ENCODE assay signal across 13 mouse cellular contexts in the genomic region with DNA sequence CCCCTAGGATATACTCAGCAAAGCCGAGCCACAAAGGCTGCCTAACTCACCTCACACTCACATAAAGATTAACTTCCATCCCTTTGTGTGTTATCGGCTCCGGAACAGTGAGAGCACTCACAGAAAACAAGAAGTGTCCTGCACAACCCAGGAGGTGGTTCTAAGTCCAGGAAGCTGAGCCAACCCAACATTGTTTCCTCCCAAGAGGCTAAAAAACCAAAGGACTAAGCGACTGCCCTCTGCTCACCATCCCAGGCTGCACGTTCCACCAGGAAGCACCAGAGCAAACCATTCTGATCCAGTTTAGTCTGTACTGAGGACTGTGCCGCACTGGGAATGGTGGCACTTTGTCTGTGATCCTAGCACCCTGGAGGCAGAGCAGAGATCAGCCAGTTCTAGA. TPM values are rescaled to one million over a fixed set of nuclear protein-coding genes. Genes with fewer than 3 reads are reported as not detected.
DNase-seq lines count a peak whose midpoint lies in the region; ATAC-seq and TF ChIP-seq lines count a peak whose summit lies in the region.
"Had no signal": no experiment of that assay in that cellular context is flagged by ENCODE, and none has a peak within 500 bp of the region (broad histone marks: within the 10 kb centered on the region; RNA-seq: fewer than 3 reads in every experiment).

No protein-coding gene starts in this region.

- H3K4me2 ChIP-seq in kidney, embryonic 16.5 days (replicated peaks; ENCODE audit: low read depth, low read length): no peak overlapping the region
- peak overlapping the region; percentile 32 for H3K4me2 ChIP-seq in hindbrain, embryonic 16.5 days (ENCODE audit: low read length)
- H3K4me2 ChIP-seq in neural tube, embryonic 14.5 days (ENCODE audit: low read depth, low read length): peak overlapping the region; percentile 7; the same call in 1 of the 2 replicates
- H3K4me2 ChIP-seq in intestine, embryonic 16.5 days (ENCODE audit: low read depth, low read length): no peak overlapping the region
- H3K4me2 ChIP-seq: liver, embryonic 13.5 days had no signal

- no peaks in the 10 kb centered on the region for H3K27me3 ChIP-seq in kidney, embryonic 16.5 days (ENCODE audit: insufficient read depth, low read length)
- no peaks in the 10 kb centered on the region for H3K27me3 ChIP-seq in hindbrain, embryonic 16.5 days (replicated peaks; ENCODE audit: control insufficient read depth, insufficient read depth, low read length)
- no peaks in the 10 kb centered on the region for H3K27me3 ChIP-seq in neural tube, embryonic 14.5 days (ENCODE audit: control insufficient read depth, insufficient read depth, low read length)
- H3K27me3 ChIP-seq in intestine, embryonic 16.5 days (replicated peaks; ENCODE audit: control insufficient read depth, insufficient read depth, low read length): no peaks in the 10 kb centered on the region

- peak overlapping the region; percentile 94 for H3K27ac ChIP-seq in gastrocnemius, adult 2 months
- H3K27ac ChIP-seq in kidney, embryonic 16.5 days (ENCODE audit: low read length): peak overlapping the region; percentile 40; the same call in 1 of the 2 replicates
- H3K27ac ChIP-seq in hindbrain, embryonic 16.5 days (ENCODE audit: low read depth, low read length): no peak overlapping the region
- no peak overlapping the region for H3K27ac ChIP-seq in neural tube, embryonic 14.5 days (ENCODE audit: low read depth, low read length)
- no peak overlapping the region for H3K27ac ChIP-seq in intestine, embryonic 16.5 days (ENCODE audit: low read length)
- H3K27ac ChIP-seq: liver, embryonic 13.5 days had no signal

- 0 out of 2 replicates have a peak overlapping the region, but pooled peaks have one; percentile 2 for H3K9ac ChIP-seq in kidney, embryonic 16.5 days (replicated peaks; ENCODE audit: low read length)
- H3K9ac ChIP-seq in hindbrain, embryonic 16.5 days (ENCODE audit: low read depth, low read length): no peak overlapping the region
- peak overlapping the region; percentile 25; the same call in 1 of the 2 replicates for H3K9ac ChIP-seq in neural tube, embryonic 14.5 days (replicated peaks; ENCODE audit: low read depth, low read length)
- no peak overlapping the region for H3K9ac ChIP-seq in intestine, embryonic 16.5 days (ENCODE audit: low read depth, low read length)
- H3K9ac ChIP-seq: liver, embryonic 13.5 days had no signal

- H3K4me1 ChIP-seq in kidney, embryonic 16.5 days (ENCODE audit: insufficient read depth, low read length): peaks cover 31% of the 10 kb centered on the region
- H3K4me1 ChIP-seq in hindbrain, embryonic 16.5 days (ENCODE audit: control insufficient read depth, insufficient read depth, low read depth, low read length): peaks cover 40% of the 10 kb centered on the region
- H3K4me1 ChIP-seq in neural tube, embryonic 14.5 days (ENCODE audit: control insufficient read depth, insufficient read depth, low read length): peaks cover 43% of the 10 kb centered on the region
- H3K4me1 ChIP-seq in intestine, embryonic 16.5 days (ENCODE audit: control insufficient read depth, insufficient read depth, low read length): peaks cover 26% of the 10 kb centered on the region

- intact Hi-C loops in gastrocnemius, adult 2 months (cut with DNase I): no loop called here

- no peaks in the 10 kb centered on the region for H3K36me3 ChIP-seq in kidney, embryonic 16.5 days (ENCODE audit: insufficient read depth, low read length)
- no peaks in the 10 kb centered on the region for H3K36me3 ChIP-seq in hindbrain, embryonic 16.5 days (ENCODE audit: control insufficient read depth, insufficient read depth, low read length)
- peaks cover 21% of the 10 kb centered on the region for H3K36me3 ChIP-seq in neural tube, embryonic 14.5 days (ENCODE audit: control insufficient read depth, insufficient read depth, low read length)
- H3K36me3 ChIP-seq in intestine, embryonic 16.5 days (ENCODE audit: control insufficient read depth, insufficient read depth, low read length): no peaks in the 10 kb centered on the region
- H3K36me3 ChIP-seq: liver, embryonic 13.5 days had no signal

- H3K9me3 ChIP-seq in kidney, embryonic 16.5 days (ENCODE audit: low read length): no peaks in the 10 kb centered on the region
- no peaks in the 10 kb centered on the region for H3K9me3 ChIP-seq in hindbrain, embryonic 16.5 days (ENCODE audit: control insufficient read depth, low read length)
- no peaks in the 10 kb centered on the region for H3K9me3 ChIP-seq in neural tube, embryonic 14.5 days (ENCODE audit: control insufficient read depth, low read length)
- H3K9me3 ChIP-seq in intestine, embryonic 16.5 days (ENCODE audit: control insufficient read depth, low read length): no peaks in the 10 kb centered on the region

- TF ChIP-seq CTCF in gastrocnemius, adult 2 months (IDR thresholded peaks at IDR 0.05): no peak

- WGBS in kidney, embryonic 16.5 days: 67% methylated on average over 6 of the region's 6 CpGs
- WGBS in hindbrain, embryonic 16.5 days: 59% methylated on average over 6 of the region's 6 CpGs
- 74% methylated on average over 6 of the region's 6 CpGs for WGBS in neural tube, embryonic 14.5 days
- 69% methylated on average over 6 of the region's 6 CpGs for WGBS in intestine, embryonic 16.5 days

- H3K4me3 ChIP-seq in gastrocnemius, adult 2 months: peak overlapping the region; percentile 85
- no peak overlapping the region for H3K4me3 ChIP-seq in kidney, embryonic 16.5 days (ENCODE audit: low read length)
- H3K4me3 ChIP-seq in hindbrain, embryonic 16.5 days (ENCODE audit: low read length): no peak overlapping the region
- H3K4me3 ChIP-seq in neural tube, embryonic 14.5 days (ENCODE audit: low read depth, low read length): no peak overlapping the region
- no peak overlapping the region for H3K4me3 ChIP-seq in intestine, embryonic 16.5 days (ENCODE audit: low read length)
- H3K4me3 ChIP-seq: erythroblast, embryonic 14.5 days; liver, embryonic 13.5 days had no signal

- no peak for ATAC-seq in kidney, embryonic 16.5 days (ENCODE audit: low FRiP score, low TSS enrichment)
- no peak for ATAC-seq in hindbrain, embryonic 16.5 days
- ATAC-seq in neural tube, embryonic 14.5 days (ENCODE audit: low read depth): no peak
- no peak for ATAC-seq in intestine, embryonic 16.5 days
- no peak for ATAC-seq in erythroblast, adult 5-6 weeks (replicated peaks; ENCODE audit: low FRiP score, poor library complexity, severe bottlenecking)

- DNase-seq in gastrocnemius, adult 2 months: no peak
- DNase-seq in gastrocnemius, postnatal 4 days (ENCODE audit: low spot score in 2 of 2): no peak
- no peak for DNase-seq in kidney, postnatal 4 days
- DNase-seq: adrenal gland, postnatal 36 days; cerebellum, adult 9-11 months; liver, embryonic 13.5 days; lung, postnatal 4 days had no signal

RNA-seq across cellular contexts. Expression of a gene that starts 4.4 kb away (rescaled TPM):
- 10 to 100 TPM; 76.3 to 92.0 TPM for total RNA-seq in gastrocnemius, adult 2 months (2021)
- 10 to 100 TPM; 36.8 to 41.4 TPM for total RNA-seq in gastrocnemius, postnatal 4 days (2021)
- 30.7 and 41.0 TPM in 2 replicates for polyA plus RNA-seq in kidney, embryonic 16.5 days (2015; fragmentation: Nextera tagmentation; extraction: Ambion mirVana)
- polyA plus RNA-seq in hindbrain, embryonic 16.5 days (2015; fragmentation: Nextera tagmentation; extraction: Ambion mirVana): 12.8 and 23.0 TPM in 2 replicates
- 29.0 and 34.1 TPM in 2 replicates for polyA plus RNA-seq in neural tube, embryonic 14.5 days (2014; fragmentation: Nextera tagmentation; extraction: Ambion mirVana)
- polyA plus RNA-seq in intestine, embryonic 16.5 days (2015; fragmentation: Nextera tagmentation; extraction: Ambion mirVana): 13.0 and 18.0 TPM in 2 replicates
- total RNA-seq in erythroblast, adult 5-6 weeks (2015; ENCODE audit: low replicate concordance): not detected in 2 replicates
- 0.17 and 0.42 TPM in 2 replicates for total RNA-seq in erythroblast, adult 5-6 weeks (2017; ENCODE audit: low replicate concordance)

RNA-seq across cellular contexts. Expression of a gene that starts 25.2 kb away (rescaled TPM):
- 1 to 10 TPM; 2.1 to 3.0 TPM for total RNA-seq in gastrocnemius, adult 2 months (2021)
- 10 to 100 TPM in 1 of 2 experiments, 1 to 10 TPM in 1; 9.2 to 12.9 TPM for total RNA-seq in gastrocnemius, postnatal 4 days (2021)
- polyA plus RNA-seq in kidney, embryonic 16.5 days (2015; fragmentation: Nextera tagmentation; extraction: Ambion mirVana): 46.9 and 52.3 TPM in 2 replicates
- polyA plus RNA-seq in hindbrain, embryonic 16.5 days (2015; fragmentation: Nextera tagmentation; extraction: Ambion mirVana): 45.6 and 45.7 TPM in 2 replicates
- polyA plus RNA-seq in neural tube, embryonic 14.5 days (2014; fragmentation: Nextera tagmentation; extraction: Ambion mirVana): 28.4 and 33.4 TPM in 2 replicates
- polyA plus RNA-seq in intestine, embryonic 16.5 days (2015; fragmentation: Nextera tagmentation; extraction: Ambion mirVana): 49.6 and 51.5 TPM in 2 replicates
- 3.1 TPM in 1 of 2 replicates, not detected in the other for total RNA-seq in erythroblast, adult 5-6 weeks (2015; ENCODE audit: low replicate concordance)
- total RNA-seq in erythroblast, adult 5-6 weeks (2017; ENCODE audit: low replicate concordance): 0.42 and 3.2 TPM in 2 replicates
- polyA plus RNA-seq: erythroblast, embryonic 14.5 days had no signal

RNA-seq across cellular contexts. Expression of a gene that starts 30.5 kb away (rescaled TPM):
- total RNA-seq in gastrocnemius, adult 2 months (2021): 1 to 10 TPM; 1.6 to 2.5 TPM
- 10 to 100 TPM; 13.5 to 18.3 TPM for total RNA-seq in gastrocnemius, postnatal 4 days (2021)
- 103 and 112 TPM in 2 replicates for polyA plus RNA-seq in kidney, embryonic 16.5 days (2015; fragmentation: Nextera tagmentation; extraction: Ambion mirVana)
- polyA plus RNA-seq in hindbrain, embryonic 16.5 days (2015; fragmentation: Nextera tagmentation; extraction: Ambion mirVana): 22.9 and 23.2 TPM in 2 replicates
- polyA plus RNA-seq in neural tube, embryonic 14.5 days (2014; fragmentation: Nextera tagmentation; extraction: Ambion mirVana): 10.8 and 16.3 TPM in 2 replicates
- 92.1 and 97.1 TPM in 2 replicates for polyA plus RNA-seq in intestine, embryonic 16.5 days (2015; fragmentation: Nextera tagmentation; extraction: Ambion mirVana)
- 10.0 and 15.9 TPM in 2 replicates for total RNA-seq in erythroblast, adult 5-6 weeks (2015; ENCODE audit: low replicate concordance)
- 4.2 and 5.2 TPM in 2 replicates for total RNA-seq in erythroblast, adult 5-6 weeks (2017; ENCODE audit: low replicate concordance)

RNA-seq across cellular contexts. Expression of a gene that starts 48.2 kb away (rescaled TPM):
- total RNA-seq in gastrocnemius, adult 2 months (2021): under 1 TPM; 0.67 to 0.92 TPM
- 1 to 10 TPM; 3.0 to 4.5 TPM for total RNA-seq in gastrocnemius, postnatal 4 days (2021)
- 6.5 and 7.1 TPM in 2 replicates for polyA plus RNA-seq in kidney, embryonic 16.5 days (2015; fragmentation: Nextera tagmentation; extraction: Ambion mirVana)
- polyA plus RNA-seq in hindbrain, embryonic 16.5 days (2015; fragmentation: Nextera tagmentation; extraction: Ambion mirVana): 4.0 and 4.2 TPM in 2 replicates
- 2.8 and 3.1 TPM in 2 replicates for polyA plus RNA-seq in neural tube, embryonic 14.5 days (2014; fragmentation: Nextera tagmentation; extraction: Ambion mirVana)
- polyA plus RNA-seq in intestine, embryonic 16.5 days (2015; fragmentation: Nextera tagmentation; extraction: Ambion mirVana): 12.1 and 15.1 TPM in 2 replicates
- total RNA-seq in erythroblast, adult 5-6 weeks (2015; ENCODE audit: low replicate concordance): 9.6 and 13.2 TPM in 2 replicates
- total RNA-seq in erythroblast, adult 5-6 weeks (2017; ENCODE audit: low replicate concordance): 4.3 and 5.0 TPM in 2 replicates

RNA-seq across cellular contexts. Expression of a gene that starts 58.4 kb away (rescaled TPM):
- total RNA-seq in gastrocnemius, adult 2 months (2021): 10 to 100 TPM; 54.1 to 73.2 TPM
- total RNA-seq in gastrocnemius, postnatal 4 days (2021): 10 to 100 TPM; 62.3 to 63.3 TPM
- 216 and 238 TPM in 2 replicates for polyA plus RNA-seq in kidney, embryonic 16.5 days (2015; fragmentation: Nextera tagmentation; extraction: Ambion mirVana)
- 188 and 195 TPM in 2 replicates for polyA plus RNA-seq in hindbrain, embryonic 16.5 days (2015; fragmentation: Nextera tagmentation; extraction: Ambion mirVana)
- 177 and 192 TPM in 2 replicates for polyA plus RNA-seq in neural tube, embryonic 14.5 days (2014; fragmentation: Nextera tagmentation; extraction: Ambion mirVana)
- 242 and 260 TPM in 2 replicates for polyA plus RNA-seq in intestine, embryonic 16.5 days (2015; fragmentation: Nextera tagmentation; extraction: Ambion mirVana)
- total RNA-seq in erythroblast, adult 5-6 weeks (2015; ENCODE audit: low replicate concordance): 21.7 and 22.6 TPM in 2 replicates
- total RNA-seq in erythroblast, adult 5-6 weeks (2017; ENCODE audit: low replicate concordance): 10.1 and 11.0 TPM in 2 replicates

Comparison
In these comparisons a context has a peak if more than half of its experiments do, and no peak if none do; other contexts are left out.
1. H3K27ac ChIP-seq: peak in gastrocnemius, adult 2 months (single experiment) and kidney, embryonic 16.5 days (single experiment); none in hindbrain, embryonic 16.5 days (single experiment), neural tube, embryonic 14.5 days (single experiment) and intestine, embryonic 16.5 days (single experiment).
2. H3K4me2 ChIP-seq: peak in hindbrain, embryonic 16.5 days (single experiment) and neural tube, embryonic 14.5 days (single experiment); none in kidney, embryonic 16.5 days (single experiment) and intestine, embryonic 16.5 days (single experiment).
3. H3K9ac ChIP-seq: peak in kidney, embryonic 16.5 days (single experiment) and neural tube, embryonic 14.5 days (single experiment); none in hindbrain, embryonic 16.5 days (single experiment) and intestine, embryonic 16.5 days (single experiment).